Mouse (Mus musculus): Measurements from ENCODE around the gene Nav2. TPM values are rescaled to one million over a fixed set of nuclear protein-coding genes. Genes with fewer than 3 reads are reported as not detected.
A peak's percentile ranks its signal among the peaks of the same experiment; 100 is the strongest.

The Nav2 gene
- polyA plus RNA-seq, 1 experiment from 2014 or later: 36.1 TPM

GRCm38 (mm10) chr7:49471278-49471677 is 562.8 kb downstream of the Nav2 start:
- Histone ChIP-seq H3K4me3 (ENCODE audit: low read depth, low read length) (no peak overlapping the region), H3K4me1 (replicated peaks; ENCODE audit: control insufficient read depth, insufficient read depth, low read length) (no peaks in the 10 kb centered on the region), H3K27me3 (ENCODE audit: control insufficient read depth, insufficient read depth, low read length) (no peaks in the 10 kb centered on the region), H3K36me3 (ENCODE audit: control insufficient read depth, insufficient read depth, low read length) (no peaks in the 10 kb centered on the region), H3K27ac (ENCODE audit: low read depth, low read length) (no peak overlapping the region), H3K9ac (ENCODE audit: low read depth, low read length) (no peak overlapping the region), H3K4me2 (replicated peaks; ENCODE audit: low read depth, low read length) (no peak overlapping the region), H3K9me3 (ENCODE audit: control insufficient read depth, low read length) (no peaks in the 10 kb centered on the region)
- DNase-seq (ENCODE audit: low spot score) (peak; percentile 62), ATAC-seq (ENCODE audit: low FRiP score) (no peak)
- 66% methylated on average over 3 of the region's 3 CpGs for WGBS

GRCm38 (mm10) chr7:49475282-49475681 is 566.8 kb downstream of the Nav2 start:
- H3K27ac ChIP-seq (ENCODE audit: low read depth, low read length): no peak overlapping the region
- DNase-seq (ENCODE audit: low spot score): no peak
- no peak overlapping the region for H3K4me3 ChIP-seq (ENCODE audit: low read depth, low read length)
- ATAC-seq (ENCODE audit: low FRiP score): no peak
- H3K9ac ChIP-seq (ENCODE audit: low read depth, low read length): no peak overlapping the region
- no peaks in the 10 kb centered on the region for H3K9me3 ChIP-seq (ENCODE audit: control insufficient read depth, low read length)
- no peaks in the 10 kb centered on the region for H3K36me3 ChIP-seq (ENCODE audit: control insufficient read depth, insufficient read depth, low read length)
- no peaks in the 10 kb centered on the region for H3K4me1 ChIP-seq (replicated peaks; ENCODE audit: control insufficient read depth, insufficient read depth, low read length)
- H3K4me2 ChIP-seq (replicated peaks; ENCODE audit: low read depth, low read length): no peak overlapping the region
- WGBS: 87% methylated on average over 6 of the region's 6 CpGs
- no peaks in the 10 kb centered on the region for H3K27me3 ChIP-seq (ENCODE audit: control insufficient read depth, insufficient read depth, low read length)

- H3K27me3 ChIP-seq (ENCODE audit: control insufficient read depth, insufficient read depth, low read length): no peaks in the 10 kb centered on the region
- H3K9me3 ChIP-seq (ENCODE audit: control insufficient read depth, low read length): no peaks in the 10 kb centered on the region
- H3K27ac ChIP-seq (ENCODE audit: low read depth, low read length): no peak overlapping the region
- DNase-seq (ENCODE audit: low spot score) (no peak), ATAC-seq (ENCODE audit: low FRiP score) (no peak)
- no peak overlapping the region for H3K4me3 ChIP-seq (ENCODE audit: low read depth, low read length)
- H3K4me1 ChIP-seq (replicated peaks; ENCODE audit: control insufficient read depth, insufficient read depth, low read length): no peaks in the 10 kb centered on the region
- H3K4me2 ChIP-seq (replicated peaks; ENCODE audit: low read depth, low read length): no peak overlapping the region
- no peak overlapping the region for H3K9ac ChIP-seq (ENCODE audit: low read depth, low read length)
- WGBS: 93% methylated on average over 8 of the region's 8 CpGs
- H3K36me3 ChIP-seq (ENCODE audit: control insufficient read depth, insufficient read depth, low read length): no peaks in the 10 kb centered on the region
Measured at GRCm38 (mm10) chr7:49476163-49476562, 567.6 kb downstream of the Nav2 start.

- Histone ChIP-seq H3K27ac (ENCODE audit: low read depth, low read length) (no peak overlapping the region), H3K27me3 (ENCODE audit: control insufficient read depth, insufficient read depth, low read length) (no peaks in the 10 kb centered on the region), H3K9me3 (ENCODE audit: control insufficient read depth, low read length) (no peaks in the 10 kb centered on the region), H3K36me3 (ENCODE audit: control insufficient read depth, insufficient read depth, low read length) (no peaks in the 10 kb centered on the region), H3K4me2 (replicated peaks; ENCODE audit: low read depth, low read length) (no peak overlapping the region), H3K4me1 (replicated peaks; ENCODE audit: control insufficient read depth, insufficient read depth, low read length) (no peaks in the 10 kb centered on the region), H3K4me3 (ENCODE audit: low read depth, low read length) (no peak overlapping the region), H3K9ac (ENCODE audit: low read depth, low read length) (no peak overlapping the region)
- DNase-seq (ENCODE audit: low spot score): peak; percentile 54
- ATAC-seq (ENCODE audit: low FRiP score): no peak
- WGBS: 64% methylated on average over 5 of the region's 5 CpGs
Measured at GRCm38 (mm10) chr7:49476666-49477065, 568.1 kb downstream of the Nav2 start.

- H3K4me2 ChIP-seq (replicated peaks; ENCODE audit: low read depth, low read length): no peak overlapping the region
- 78% methylated on average over 9 of the region's 9 CpGs for WGBS
- H3K9ac ChIP-seq (ENCODE audit: low read depth, low read length): no peak overlapping the region
- H3K27ac ChIP-seq (ENCODE audit: low read depth, low read length): no peak overlapping the region
- no peaks in the 10 kb centered on the region for H3K4me1 ChIP-seq (replicated peaks; ENCODE audit: control insufficient read depth, insufficient read depth, low read length)
- H3K4me3 ChIP-seq (ENCODE audit: low read depth, low read length): no peak overlapping the region
- no peaks in the 10 kb centered on the region for H3K36me3 ChIP-seq (ENCODE audit: control insufficient read depth, insufficient read depth, low read length)
- no peaks in the 10 kb centered on the region for H3K9me3 ChIP-seq (ENCODE audit: control insufficient read depth, low read length)
- DNase-seq (ENCODE audit: low spot score) (no peak), ATAC-seq (ENCODE audit: low FRiP score) (no peak)
- H3K27me3 ChIP-seq (ENCODE audit: control insufficient read depth, insufficient read depth, low read length): no peaks in the 10 kb centered on the region
Measured at GRCm38 (mm10) chr7:49477076-49477975, 568.8 kb downstream of the Nav2 start.

GRCm38 (mm10) chr7:49477976-49478349 is 569.4 kb downstream of the Nav2 start:
- no peak overlapping the region for H3K4me2 ChIP-seq (replicated peaks; ENCODE audit: low read depth, low read length)
- no peak overlapping the region for H3K9ac ChIP-seq (ENCODE audit: low read depth, low read length)
- no peaks in the 10 kb centered on the region for H3K27me3 ChIP-seq (ENCODE audit: control insufficient read depth, insufficient read depth, low read length)
- no peak overlapping the region for H3K4me3 ChIP-seq (ENCODE audit: low read depth, low read length)
- no peaks in the 10 kb centered on the region for H3K4me1 ChIP-seq (replicated peaks; ENCODE audit: control insufficient read depth, insufficient read depth, low read length)
- no peak for ATAC-seq (ENCODE audit: low FRiP score)
- no peak overlapping the region for H3K27ac ChIP-seq (ENCODE audit: low read depth, low read length)
- H3K36me3 ChIP-seq (ENCODE audit: control insufficient read depth, insufficient read depth, low read length): no peaks in the 10 kb centered on the region
- WGBS: 74% methylated on average over 7 of the region's 7 CpGs
- H3K9me3 ChIP-seq (ENCODE audit: control insufficient read depth, low read length): no peaks in the 10 kb centered on the region
- DNase-seq (ENCODE audit: low spot score): no peak

GRCm38 (mm10) chr7:49478886-49479285 is 570.4 kb downstream of the Nav2 start:
- H3K4me2 ChIP-seq (replicated peaks; ENCODE audit: low read depth, low read length): no peak overlapping the region
- H3K27ac ChIP-seq (ENCODE audit: low read depth, low read length): no peak overlapping the region
- no peak for ATAC-seq (ENCODE audit: low FRiP score)
- H3K27me3 ChIP-seq (ENCODE audit: control insufficient read depth, insufficient read depth, low read length): no peaks in the 10 kb centered on the region
- no peaks in the 10 kb centered on the region for H3K4me1 ChIP-seq (replicated peaks; ENCODE audit: control insufficient read depth, insufficient read depth, low read length)
- H3K36me3 ChIP-seq (ENCODE audit: control insufficient read depth, insufficient read depth, low read length): no peaks in the 10 kb centered on the region
- no peak overlapping the region for H3K9ac ChIP-seq (ENCODE audit: low read depth, low read length)
- H3K9me3 ChIP-seq (ENCODE audit: control insufficient read depth, low read length): no peaks in the 10 kb centered on the region
- WGBS: 87% methylated on average over 4 of the region's 4 CpGs
- DNase-seq (ENCODE audit: low spot score): no peak
- H3K4me3 ChIP-seq (ENCODE audit: low read depth, low read length): no peak overlapping the region

- no peak overlapping the region for H3K27ac ChIP-seq (ENCODE audit: low read depth, low read length)
- H3K4me2 ChIP-seq (replicated peaks; ENCODE audit: low read depth, low read length): no peak overlapping the region
- H3K36me3 ChIP-seq (ENCODE audit: control insufficient read depth, insufficient read depth, low read length): no peaks in the 10 kb centered on the region
- no peaks in the 10 kb centered on the region for H3K9me3 ChIP-seq (ENCODE audit: control insufficient read depth, low read length)
- ATAC-seq (ENCODE audit: low FRiP score): no peak
- no peaks in the 10 kb centered on the region for H3K27me3 ChIP-seq (ENCODE audit: control insufficient read depth, insufficient read depth, low read length)
- peaks cover 7% of the 10 kb centered on the region for H3K4me1 ChIP-seq (replicated peaks; ENCODE audit: control insufficient read depth, insufficient read depth, low read length)
- DNase-seq (ENCODE audit: low spot score): no peak
- H3K4me3 ChIP-seq (ENCODE audit: low read depth, low read length): no peak overlapping the region
- no peak overlapping the region for H3K9ac ChIP-seq (ENCODE audit: low read depth, low read length)
- WGBS: 60% methylated on average over 8 of the region's 8 CpGs
Measured at GRCm38 (mm10) chr7:49480962-49481361, 572.4 kb downstream of the Nav2 start.

Data from hindbrain, embryonic 11.5 days (tissue).